Mouse (Mus musculus) embryonic facial prominence, embryonic 14.5 days (tissue): ENCODE measurements around the gene Ctdsp1. TPM values are rescaled to one million over a fixed set of nuclear protein-coding genes. Genes with fewer than 3 reads are reported as not detected.
A peak's percentile ranks its signal among the peaks of the same experiment; 100 is the strongest.
"Not testable (repeated sequence)": the region's sequence is repeated elsewhere in the genome, so short reads cannot be mapped to it uniquely, and the experiment has no call there.

Experiments used
- ATAC-seq: fragments of 200-750 bp; cut with Nextera tagmentation; 2 replicates; pipeline ENCODE4 v1.8.0; 2017; ENCODE audit warnings: low read depth, moderate number of reproducible peaks, moderate TSS enrichment
- DNase-seq: peaks from one replicate; pipeline ENCODE4 v3.0.0-alpha.2; 2015; ENCODE audit warnings: low spot score
- H3K27ac ChIP-seq: fragments of 300-500 bp; sonication (generic); replicated peaks from 2 replicates; pipeline ENCODE4 v1.5.1; 2014; ENCODE audit warnings: low read depth, mild to moderate bottlenecking, low read length, moderate library complexity
- H3K27me3 ChIP-seq: fragments of 300-500 bp; sonication (generic); replicated peaks from 2 replicates; pipeline ENCODE4 v1.6.1; 2014; ENCODE audit warnings: low read length; ENCODE audit not compliant: control insufficient read depth, insufficient read depth
- H3K36me3 ChIP-seq: fragments of 300-500 bp; sonication (generic); 2 replicates; pipeline ENCODE4 v1.6.1; 2014; ENCODE audit warnings: low read length, mixed read lengths; ENCODE audit not compliant: control insufficient read depth, insufficient read depth
- H3K4me1 ChIP-seq: fragments of 300-500 bp; sonication (generic); 2 replicates; pipeline ENCODE4 v1.6.1; 2014; ENCODE audit warnings: antibody characterized with exemption, low read length; ENCODE audit not compliant: control insufficient read depth, insufficient read depth
- H3K4me2 ChIP-seq: fragments of 300-500 bp; sonication (generic); 2 replicates; pipeline ENCODE4 v1.6.1; 2014; ENCODE audit warnings: low read depth, mild to moderate bottlenecking, low read length, moderate library complexity, mixed read lengths
- H3K4me3 ChIP-seq: fragments of 300-500 bp; sonication (generic); 2 replicates; pipeline ENCODE4 v1.5.1; 2014; ENCODE audit warnings: low read depth, mild to moderate bottlenecking, low read length
- H3K9ac ChIP-seq: fragments of 300-500 bp; sonication (generic); 2 replicates; pipeline ENCODE4 v1.6.1; 2014; ENCODE audit warnings: low read depth, mild to moderate bottlenecking, low read length, moderate library complexity, mixed read lengths
- H3K9me3 ChIP-seq: fragments of 300-500 bp; sonication (generic); 2 replicates; pipeline ENCODE4 v1.6.1; 2016; ENCODE audit warnings: low read length; ENCODE audit not compliant: control insufficient read depth
- WGBS: fragments of 180-500 bp; shearing (Covaris S2); extraction: QIAGEN DNeasy Blood & Tissue Kit; methylation state at CpG from one replicate; pipeline ENCODE4 v1.1.7; 2014; 5-methylcytosine and 5-hydroxymethylcytosine counted together
- polyA plus RNA-seq: library from polyadenylated mRNA; unstranded; fragments of >200 nt; fragmentation: Nextera tagmentation; extraction: Ambion mirVana; gene quantifications from 2 replicates; pipeline ENCODE4 v1.2.1, GENCODE M21; 2014

Gene Ctdsp1
- polyA plus RNA-seq, 1 experiment from 2014 or later = 83.7 TPM

GRCm38 (mm10) chr1:74391844-74392441, 634 bp downstream of the Ctdsp1 start:
- H3K9ac ChIP-seq = peak overlapping the region; percentile 100
- 0% methylated on average over 11 of the region's 63 CpGs for WGBS
- H3K27ac ChIP-seq = peak overlapping the region; percentile 99
- DNase-seq (peak; percentile 67), ATAC-seq (peak; percentile 31)
- H3K27me3 ChIP-seq = no peaks in the 10 kb centered on the region
- H3K36me3 ChIP-seq = peaks cover 21% of the 10 kb centered on the region
- H3K4me3 ChIP-seq = peak overlapping the region; percentile 91
- H3K9me3 ChIP-seq = no peaks in the 10 kb centered on the region
- H3K4me2 ChIP-seq = peak overlapping the region; percentile 96
- H3K4me1 ChIP-seq = peaks cover 27% of the 10 kb centered on the region

GRCm38 (mm10) chr1:74392446-74392994, 1.2 kb downstream of the Ctdsp1 start:
- H3K27ac ChIP-seq = peak overlapping the region; percentile 99
- 0 out of 2 replicates have a peak, but pooled peaks have one; percentile 3 for ATAC-seq
- WGBS = 4% methylated on average over 16 of the region's 16 CpGs

GRCm38 (mm10) chr1:74393010-74393409, 1.7 kb downstream of the Ctdsp1 start:
- Histone ChIP-seq H3K9me3 (no peaks in the 10 kb centered on the region), H3K9ac (peak overlapping the region; percentile 100), H3K4me1 (peaks cover 21% of the 10 kb centered on the region), H3K36me3 (peaks cover 21% of the 10 kb centered on the region), H3K27ac (peak overlapping the region; percentile 99), H3K4me3 (peak overlapping the region; percentile 91), H3K4me2 (peak overlapping the region; percentile 96), H3K27me3 (no peaks in the 10 kb centered on the region)
- DNase-seq = no peak
- 51% methylated on average over 7 of the region's 7 CpGs for WGBS
- no peak for ATAC-seq

More at GRCm38 (mm10) chr1:74392446-74392994, 1.2 kb downstream of the Ctdsp1 start:
- peak overlapping the region; percentile 100 for H3K9ac ChIP-seq
- no peak for DNase-seq
- H3K9me3 ChIP-seq = no peaks in the 10 kb centered on the region
- H3K4me2 ChIP-seq = peak overlapping the region; percentile 96
- no peaks in the 10 kb centered on the region for H3K27me3 ChIP-seq
- H3K4me3 ChIP-seq = peak overlapping the region; percentile 91
- peaks cover 23% of the 10 kb centered on the region for H3K4me1 ChIP-seq
- peaks cover 21% of the 10 kb centered on the region for H3K36me3 ChIP-seq

GRCm38 (mm10) chr1:74393697-74394096, 2.4 kb downstream of the Ctdsp1 start:
- H3K9me3 ChIP-seq = no peaks in the 10 kb centered on the region
- peaks cover 21% of the 10 kb centered on the region for H3K4me1 ChIP-seq
- H3K36me3 ChIP-seq = peaks cover 21% of the 10 kb centered on the region
- 0 out of 2 replicates have a peak overlapping the region, but pooled peaks have one; percentile 100 for H3K9ac ChIP-seq
- peak overlapping the region; percentile 96 for H3K4me2 ChIP-seq
- whole genome bisulfite sequencing = 85% methylated on average over 8 of the region's 9 CpGs
- DNase-seq = no peak
- no peak for ATAC-seq
- H3K27me3 ChIP-seq = no peaks in the 10 kb centered on the region
- no peak overlapping the region for H3K4me3 ChIP-seq
- H3K27ac ChIP-seq = no peak overlapping the region

- Histone ChIP-seq H3K27me3 (no peaks in the 10 kb centered on the region), H3K9ac (no peak overlapping the region), H3K27ac (no peak overlapping the region), H3K4me1 (peaks cover 17% of the 10 kb centered on the region), H3K4me2 (no peak overlapping the region), H3K4me3 (no peak overlapping the region), H3K36me3 (peaks cover 21% of the 10 kb centered on the region), H3K9me3 (no peaks in the 10 kb centered on the region)
- no peak for ATAC-seq
- 88% methylated on average over 9 of the region's 9 CpGs for WGBS
- no peak for DNase-seq
These were observed 3.0 kb downstream of the Ctdsp1 start for GRCm38 (mm10) chr1:74394311-74394710.

- H3K9me3 ChIP-seq = no peaks in the 10 kb centered on the region
- H3K4me3 ChIP-seq = no peak overlapping the region
- no peaks in the 10 kb centered on the region for H3K27me3 ChIP-seq
- no peak overlapping the region for H3K4me2 ChIP-seq
- no peak overlapping the region for H3K27ac ChIP-seq
- ATAC-seq (no peak), DNase-seq (no peak)
- peaks cover 21% of the 10 kb centered on the region for H3K36me3 ChIP-seq
- H3K4me1 ChIP-seq = peaks cover 12% of the 10 kb centered on the region; the same call in 1 of the 2 replicates
- H3K9ac ChIP-seq = no peak overlapping the region
- WGBS = 92% methylated on average over 15 of the region's 15 CpGs
These were observed 3.5 kb downstream of the Ctdsp1 start for GRCm38 (mm10) chr1:74394858-74395257.

GRCm38 (mm10) chr1:74395290-74395689, 4.0 kb downstream of the Ctdsp1 start:
- Histone ChIP-seq H3K36me3 (peaks cover 21% of the 10 kb centered on the region), H3K4me2 (no peak overlapping the region), H3K27me3 (no peaks in the 10 kb centered on the region), H3K9me3 (no peaks in the 10 kb centered on the region), H3K27ac (no peak overlapping the region; the same call in 1 of the 2 replicates), H3K9ac (no peak overlapping the region), H3K4me3 (no peak overlapping the region), H3K4me1 (peaks cover 12% of the 10 kb centered on the region; the same call in 1 of the 2 replicates)
- ATAC-seq (no peak), DNase-seq (no peak)
- WGBS = 79% methylated on average over 11 of the region's 13 CpGs

- not testable (repeated sequence) for ATAC-seq, H3K9me3 ChIP-seq, H3K27me3 ChIP-seq
- Histone ChIP-seq H3K9ac (peak overlapping the region; percentile 67), H3K4me1 (peaks cover 12% of the 10 kb centered on the region; the same call in 1 of the 2 replicates), H3K27ac (peak overlapping the region; percentile 75), H3K4me3 (peak overlapping the region; percentile 44), H3K36me3 (peaks cover 21% of the 10 kb centered on the region), H3K4me2 (peak overlapping the region; percentile 83)
- DNase-seq = peak; percentile 34
- 3% methylated on average over 10 of the region's 12 CpGs for WGBS
These were observed 5.3 kb downstream of the Ctdsp1 start for GRCm38 (mm10) chr1:74396456-74397222.
